Mouse (Mus musculus) yolk sac, embryonic 10.5 days (tissue): ENCODE measurements at regions not wholly inside any gene's neighbourhood (a gene's known extent, or its start where the extent isn't known, plus 50 kb on each side); places are given as distances from the start of the nearest gene placed in this dataset.

ENCODE experiments used
- DNase-seq: peaks from one replicate; pipeline ENCODE4 v3.0.0-alpha.2; 2017; ENCODE audit warnings: low spot score

GRCm38 (mm10) chr10:46826639-46827038, 1249.0 kb downstream of the Hace1 start:
- no peak for DNase-seq

- no peak for DNase-seq
Observed at GRCm38 (mm10) chr10:46827109-46827812, 1249.6 kb downstream of the Hace1 start.

- DNase-seq = no peak
Observed at GRCm38 (mm10) chr10:46828164-46828563, 1250.5 kb downstream of the Hace1 start.

- DNase-seq = no peak
Observed at GRCm38 (mm10) chr10:46845578-46846314, 1268.1 kb downstream of the Hace1 start.
